Mouse (Mus musculus): ENCODE measurements at regions not wholly inside any gene's neighbourhood (a gene's known extent, or its start where the extent isn't known, plus 50 kb on each side); places are given as distances from the start of the nearest gene placed in this dataset.

DNA sequence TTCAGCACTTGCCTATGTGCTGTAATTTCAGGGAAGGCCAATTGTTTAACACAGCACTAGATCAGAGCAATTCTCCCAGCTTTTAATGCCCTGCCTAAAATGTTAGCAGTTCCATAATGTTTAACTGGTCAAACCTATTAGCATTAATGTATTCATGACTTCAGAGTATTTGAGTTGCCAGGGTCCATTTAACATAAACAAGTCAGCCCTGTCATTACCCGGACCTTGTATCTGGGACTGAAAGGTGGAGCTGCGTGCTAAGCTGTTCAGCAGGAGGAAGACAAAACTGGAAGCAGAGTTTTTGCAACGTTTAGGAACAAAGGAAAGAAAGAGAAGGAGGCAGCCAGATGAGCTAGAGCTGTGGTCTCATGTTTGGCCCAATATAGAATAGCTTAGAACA is 661.8 kb downstream of the Epm2a start:
- no peak overlapping the region for H3K27ac ChIP-seq (replicated peaks; ENCODE audit: low read depth, low read length)
- no peaks in the 10 kb centered on the region for H3K27me3 ChIP-seq (ENCODE audit: control insufficient read depth, insufficient read depth, low read length)
- H3K4me1 ChIP-seq (ENCODE audit: control insufficient read depth, insufficient read depth, low read length), result no peaks in the 10 kb centered on the region
- no peak overlapping the region for H3K4me3 ChIP-seq (ENCODE audit: low read depth, low read length)
- ATAC-seq (ENCODE audit: insufficient number of reproducible peaks, low FRiP score, low TSS enrichment, low read depth) (no peak), DNase-seq (ENCODE audit: low spot score) (no peak)
- WGBS, result 52% methylated on average over 3 of the region's 3 CpGs
- no peaks in the 10 kb centered on the region for H3K9me3 ChIP-seq (ENCODE audit: control insufficient read depth, low read length)
- no peaks in the 10 kb centered on the region for H3K36me3 ChIP-seq (ENCODE audit: control insufficient read depth, insufficient read depth, low read length)
- H3K4me2 ChIP-seq (ENCODE audit: low read depth, severe bottlenecking), result no peak overlapping the region
- H3K9ac ChIP-seq (ENCODE audit: low read length), result no peak overlapping the region

DNA sequence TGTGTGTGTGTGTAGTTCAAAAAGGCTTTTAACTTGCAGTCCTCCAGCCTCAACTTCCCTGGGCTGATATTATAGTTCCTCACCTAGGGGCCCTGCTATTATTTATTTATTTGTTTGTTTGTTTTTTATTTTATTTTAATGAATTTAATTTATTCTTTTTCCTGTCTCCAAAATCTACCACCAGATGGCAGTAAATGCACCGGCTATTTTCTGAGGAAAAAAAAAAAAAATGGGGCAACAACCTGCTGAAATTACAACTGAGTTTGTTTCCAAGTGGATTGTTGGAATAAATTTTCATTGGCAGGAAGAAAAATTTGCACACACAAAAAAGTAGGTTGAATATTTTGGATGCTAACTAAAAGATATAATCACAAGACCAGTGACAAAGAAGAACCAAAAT is 662.7 kb downstream of the Epm2a start:
- H3K36me3 ChIP-seq (ENCODE audit: control insufficient read depth, insufficient read depth, low read length), result no peaks in the 10 kb centered on the region
- H3K4me2 ChIP-seq (ENCODE audit: low read depth, severe bottlenecking), result no peak overlapping the region
- H3K4me3 ChIP-seq (ENCODE audit: low read depth, low read length), result no peak overlapping the region
- H3K27ac ChIP-seq (replicated peaks; ENCODE audit: low read depth, low read length), result no peak overlapping the region
- H3K9me3 ChIP-seq (ENCODE audit: control insufficient read depth, low read length), result no peaks in the 10 kb centered on the region
- ATAC-seq (ENCODE audit: insufficient number of reproducible peaks, low FRiP score, low TSS enrichment, low read depth), result no peak
- no peaks in the 10 kb centered on the region for H3K27me3 ChIP-seq (ENCODE audit: control insufficient read depth, insufficient read depth, low read length)
- WGBS, result 44% methylated on average over 1 of the region's 1 CpGs
- no peak for DNase-seq (ENCODE audit: low spot score)
- H3K4me1 ChIP-seq (ENCODE audit: control insufficient read depth, insufficient read depth, low read length), result no peaks in the 10 kb centered on the region
- no peak overlapping the region for H3K9ac ChIP-seq (ENCODE audit: low read length)

DNA sequence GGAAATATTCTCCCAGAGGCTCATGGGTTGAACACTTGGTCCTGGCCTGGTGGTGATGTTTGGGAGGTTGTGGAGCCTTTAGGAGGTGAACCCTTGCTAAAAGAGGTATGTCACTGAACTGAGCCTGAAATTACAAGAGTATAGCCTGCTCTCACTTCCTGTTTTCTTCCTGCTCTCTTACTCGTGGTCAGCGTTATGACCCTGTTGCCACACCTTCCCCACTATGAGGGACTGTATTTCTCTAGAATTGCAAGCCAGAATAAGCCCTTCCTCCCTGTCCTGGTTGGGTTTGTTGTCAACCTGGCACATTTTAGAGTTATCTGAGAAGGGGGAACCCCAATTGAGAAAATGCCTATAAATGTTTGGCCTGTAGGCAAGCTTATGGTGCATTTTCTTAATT is 674.1 kb downstream of the Epm2a start:
- no peak overlapping the region for H3K9ac ChIP-seq (ENCODE audit: low read length)
- no peak overlapping the region for H3K27ac ChIP-seq (replicated peaks; ENCODE audit: low read depth, low read length)
- H3K36me3 ChIP-seq (ENCODE audit: control insufficient read depth, insufficient read depth, low read length), result no peaks in the 10 kb centered on the region
- H3K4me3 ChIP-seq (ENCODE audit: low read depth, low read length), result no peak overlapping the region
- no peak for ATAC-seq (ENCODE audit: insufficient number of reproducible peaks, low FRiP score, low TSS enrichment, low read depth)
- WGBS, result 80% methylated on average over 2 of the region's 2 CpGs
- no peaks in the 10 kb centered on the region for H3K27me3 ChIP-seq (ENCODE audit: control insufficient read depth, insufficient read depth, low read length)
- H3K9me3 ChIP-seq (ENCODE audit: control insufficient read depth, low read length), result no peaks in the 10 kb centered on the region
- no peak for DNase-seq (ENCODE audit: low spot score)
- H3K4me1 ChIP-seq (ENCODE audit: control insufficient read depth, insufficient read depth, low read length), result no peaks in the 10 kb centered on the region
- no peak overlapping the region for H3K4me2 ChIP-seq (ENCODE audit: low read depth, severe bottlenecking)

DNA sequence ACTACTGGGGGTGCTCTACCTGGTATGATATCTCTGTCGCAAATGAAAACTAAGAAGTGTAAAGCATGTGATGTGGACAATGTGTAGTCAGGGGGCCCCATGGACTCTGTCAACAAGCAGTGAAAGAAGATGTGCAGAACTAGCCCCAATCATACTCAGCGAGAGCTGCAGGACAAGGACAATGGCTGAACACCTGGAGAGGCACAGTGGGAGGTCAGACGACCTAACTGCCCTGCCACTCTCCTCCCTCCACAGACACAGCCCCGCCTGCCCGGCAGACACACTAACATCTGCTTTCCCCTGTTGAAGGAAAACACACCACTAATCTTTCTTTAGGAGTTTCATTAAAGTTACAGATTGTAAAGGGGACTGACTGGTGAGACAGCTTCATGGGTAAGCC is 675.1 kb downstream of the Epm2a start:
- no peaks in the 10 kb centered on the region for H3K4me1 ChIP-seq (ENCODE audit: control insufficient read depth, insufficient read depth, low read length)
- no peaks in the 10 kb centered on the region for H3K27me3 ChIP-seq (ENCODE audit: control insufficient read depth, insufficient read depth, low read length)
- no peak overlapping the region for H3K9ac ChIP-seq (ENCODE audit: low read length)
- WGBS, result 22% methylated on average over 5 of the region's 5 CpGs
- H3K4me2 ChIP-seq (ENCODE audit: low read depth, severe bottlenecking), result no peak overlapping the region
- no peak overlapping the region for H3K4me3 ChIP-seq (ENCODE audit: low read depth, low read length)
- DNase-seq (ENCODE audit: low spot score), result peak; percentile 27
- no peak overlapping the region for H3K27ac ChIP-seq (replicated peaks; ENCODE audit: low read depth, low read length)
- no peak for ATAC-seq (ENCODE audit: insufficient number of reproducible peaks, low FRiP score, low TSS enrichment, low read depth)
- no peaks in the 10 kb centered on the region for H3K36me3 ChIP-seq (ENCODE audit: control insufficient read depth, insufficient read depth, low read length)
- no peaks in the 10 kb centered on the region for H3K9me3 ChIP-seq (ENCODE audit: control insufficient read depth, low read length)

DNA sequence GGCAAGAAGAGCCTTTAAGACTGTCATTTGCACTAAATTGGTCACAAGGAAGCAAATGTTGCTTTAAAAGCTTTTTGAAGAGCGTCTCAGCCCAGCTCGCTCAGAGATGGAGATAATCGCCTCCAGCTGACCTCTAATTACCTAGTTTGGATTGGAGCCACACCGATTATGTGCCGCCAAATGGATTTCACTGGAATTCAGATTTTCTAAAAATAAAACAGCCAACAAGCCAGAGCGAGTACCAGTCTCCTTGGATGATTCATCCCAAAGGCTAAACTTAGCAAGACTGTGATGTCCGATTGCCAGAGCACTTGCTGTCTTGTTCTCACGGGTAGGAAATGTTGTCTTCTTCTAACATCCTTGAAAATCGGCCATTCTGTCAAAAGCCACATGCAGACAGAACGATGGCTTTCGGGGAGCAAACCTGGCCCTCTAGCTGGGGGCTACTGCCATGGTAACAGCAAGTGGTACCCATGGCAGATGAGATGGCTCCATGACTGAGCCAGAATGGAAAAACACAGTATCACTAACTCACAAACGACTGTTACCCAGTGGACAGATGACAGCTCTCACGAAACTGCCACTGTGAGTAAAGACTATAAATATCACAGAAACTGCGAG is 676.1 kb downstream of the Epm2a start:
- no peaks in the 10 kb centered on the region for H3K27me3 ChIP-seq (ENCODE audit: control insufficient read depth, insufficient read depth, low read length)
- WGBS, result 42% methylated on average over 14 of the region's 14 CpGs
- H3K4me2 ChIP-seq (ENCODE audit: low read depth, severe bottlenecking), result no peak overlapping the region
- no peak overlapping the region for H3K4me3 ChIP-seq (ENCODE audit: low read depth, low read length)
- H3K9me3 ChIP-seq (ENCODE audit: control insufficient read depth, low read length), result no peaks in the 10 kb centered on the region
- ATAC-seq (ENCODE audit: insufficient number of reproducible peaks, low FRiP score, low TSS enrichment, low read depth), result no peak
- no peak overlapping the region for H3K9ac ChIP-seq (ENCODE audit: low read length)
- no peaks in the 10 kb centered on the region for H3K4me1 ChIP-seq (ENCODE audit: control insufficient read depth, insufficient read depth, low read length)
- DNase-seq (ENCODE audit: low spot score), result no peak
- H3K36me3 ChIP-seq (ENCODE audit: control insufficient read depth, insufficient read depth, low read length), result no peaks in the 10 kb centered on the region
- no peak overlapping the region for H3K27ac ChIP-seq (replicated peaks; ENCODE audit: low read depth, low read length)

DNA sequence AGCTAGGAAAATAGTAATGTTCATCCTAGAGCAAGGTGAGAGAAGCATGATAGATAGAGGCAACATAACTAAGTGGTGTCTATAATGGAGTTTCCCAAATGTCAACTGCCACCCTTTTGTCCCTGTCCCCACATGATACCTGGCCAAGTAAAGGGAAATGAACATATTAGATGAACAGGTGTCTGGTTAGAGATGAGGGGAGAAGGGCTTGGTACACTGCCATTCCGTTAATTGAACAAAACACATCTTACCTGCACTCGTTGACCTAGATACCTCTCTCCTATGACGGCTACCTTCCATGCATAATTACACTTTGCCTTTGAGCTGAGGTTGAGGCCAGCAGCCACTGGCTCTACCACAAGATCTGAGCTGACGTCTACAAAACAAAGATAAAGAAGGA is 677.4 kb downstream of the Epm2a start:
- Histone ChIP-seq H3K27ac (replicated peaks; ENCODE audit: low read depth, low read length) (no peak overlapping the region), H3K4me3 (ENCODE audit: low read depth, low read length) (no peak overlapping the region), H3K9me3 (ENCODE audit: control insufficient read depth, low read length) (no peaks in the 10 kb centered on the region), H3K4me2 (ENCODE audit: low read depth, severe bottlenecking) (no peak overlapping the region), H3K9ac (ENCODE audit: low read length) (no peak overlapping the region), H3K4me1 (ENCODE audit: control insufficient read depth, insufficient read depth, low read length) (no peaks in the 10 kb centered on the region), H3K27me3 (ENCODE audit: control insufficient read depth, insufficient read depth, low read length) (no peaks in the 10 kb centered on the region), H3K36me3 (ENCODE audit: control insufficient read depth, insufficient read depth, low read length) (no peaks in the 10 kb centered on the region)
- DNase-seq (ENCODE audit: low spot score), result no peak
- 89% methylated on average over 4 of the region's 4 CpGs for WGBS
- no peak for ATAC-seq (ENCODE audit: insufficient number of reproducible peaks, low FRiP score, low TSS enrichment, low read depth)

DNA sequence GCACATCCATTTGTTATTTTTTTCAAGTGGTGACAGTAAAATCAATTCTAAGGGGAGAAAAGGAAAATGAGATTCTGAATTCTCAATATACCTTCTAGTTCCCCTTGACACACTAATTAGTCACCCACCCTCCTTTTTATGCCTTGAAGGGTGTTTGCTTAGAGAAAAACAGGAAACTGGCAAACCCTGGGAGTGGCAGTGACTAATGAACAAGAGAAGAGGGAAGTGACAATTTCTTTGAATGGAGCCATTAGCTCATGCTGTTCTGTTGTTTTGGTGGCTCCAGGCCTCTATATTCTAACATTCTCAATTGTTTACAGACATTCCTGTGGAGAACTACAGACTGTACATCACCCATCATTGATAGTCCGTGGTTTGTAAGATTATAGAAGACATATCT is 692.0 kb downstream of the Epm2a start:
- Histone ChIP-seq H3K27me3 (ENCODE audit: control insufficient read depth, insufficient read depth, low read length) (no peaks in the 10 kb centered on the region), H3K36me3 (ENCODE audit: control insufficient read depth, insufficient read depth, low read length) (no peaks in the 10 kb centered on the region), H3K27ac (replicated peaks; ENCODE audit: low read depth, low read length) (no peak overlapping the region), H3K9ac (ENCODE audit: low read length) (no peak overlapping the region), H3K4me2 (ENCODE audit: low read depth, severe bottlenecking) (no peak overlapping the region), H3K4me3 (ENCODE audit: low read depth, low read length) (no peak overlapping the region), H3K9me3 (ENCODE audit: control insufficient read depth, low read length) (no peaks in the 10 kb centered on the region), H3K4me1 (ENCODE audit: control insufficient read depth, insufficient read depth, low read length) (no peaks in the 10 kb centered on the region)
- no peak for DNase-seq (ENCODE audit: low spot score)
- no peak for ATAC-seq (ENCODE audit: insufficient number of reproducible peaks, low FRiP score, low TSS enrichment, low read depth)
- WGBS, result 54% methylated on average over 1 of the region's 1 CpGs

DNA sequence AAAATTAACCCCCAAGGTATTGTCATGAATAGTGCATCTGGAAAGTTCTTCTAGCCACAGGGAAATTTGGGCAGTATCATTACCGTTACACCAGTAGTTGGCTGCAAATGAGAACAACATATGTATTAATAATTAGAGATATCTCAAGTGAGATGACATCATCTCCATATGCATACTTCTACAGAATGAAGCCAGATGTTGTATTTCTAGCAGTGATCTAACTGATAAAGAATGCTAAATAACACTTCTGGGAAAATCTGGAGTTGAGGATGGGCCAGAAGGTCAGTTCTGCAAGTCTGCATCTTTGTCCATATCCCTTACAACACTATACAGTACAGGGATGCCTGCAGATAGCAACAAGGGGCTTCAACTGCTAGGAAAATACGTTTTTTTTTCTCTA is 702.7 kb downstream of the Epm2a start:
- no peaks in the 10 kb centered on the region for H3K4me1 ChIP-seq (ENCODE audit: control insufficient read depth, insufficient read depth, low read length)
- H3K27ac ChIP-seq (replicated peaks; ENCODE audit: low read depth, low read length), result no peak overlapping the region
- no peaks in the 10 kb centered on the region for H3K36me3 ChIP-seq (ENCODE audit: control insufficient read depth, insufficient read depth, low read length)
- H3K9ac ChIP-seq (ENCODE audit: low read length), result no peak overlapping the region
- H3K4me2 ChIP-seq (ENCODE audit: low read depth, severe bottlenecking), result no peak overlapping the region
- no peaks in the 10 kb centered on the region for H3K27me3 ChIP-seq (ENCODE audit: control insufficient read depth, insufficient read depth, low read length)
- WGBS, result 57% methylated on average over 2 of the region's 2 CpGs
- ATAC-seq (ENCODE audit: insufficient number of reproducible peaks, low FRiP score, low TSS enrichment, low read depth), result no peak
- no peaks in the 10 kb centered on the region for H3K9me3 ChIP-seq (ENCODE audit: control insufficient read depth, low read length)
- H3K4me3 ChIP-seq (ENCODE audit: low read depth, low read length), result no peak overlapping the region
- no peak for DNase-seq (ENCODE audit: low spot score)

DNA sequence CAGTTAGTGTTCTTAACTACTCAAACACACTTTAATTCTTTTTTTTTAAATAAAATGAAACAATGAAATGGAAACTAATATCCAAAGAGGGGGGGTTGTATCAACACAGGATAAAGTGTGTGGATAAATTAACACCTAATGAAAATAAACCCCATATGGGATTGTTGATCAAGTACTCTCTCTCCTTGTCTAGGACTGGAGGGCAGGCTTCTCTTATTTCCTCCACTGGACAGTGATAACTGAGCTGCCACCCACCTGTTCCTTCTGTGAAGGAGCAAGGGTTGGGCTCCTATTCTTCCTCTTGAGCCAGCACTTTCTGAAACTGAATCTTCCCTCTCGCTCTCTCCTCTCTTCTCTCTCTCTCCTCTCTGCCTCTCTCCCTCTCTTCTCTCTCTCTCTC is 716.5 kb downstream of the Epm2a start:
- Histone ChIP-seq H3K27ac (replicated peaks; ENCODE audit: low read depth, low read length) (no peak overlapping the region), H3K4me2 (ENCODE audit: low read depth, severe bottlenecking) (no peak overlapping the region), H3K4me3 (ENCODE audit: low read depth, low read length) (no peak overlapping the region), H3K27me3 (ENCODE audit: control insufficient read depth, insufficient read depth, low read length) (no peaks in the 10 kb centered on the region), H3K4me1 (ENCODE audit: control insufficient read depth, insufficient read depth, low read length) (no peaks in the 10 kb centered on the region), H3K9me3 (ENCODE audit: control insufficient read depth, low read length) (no peaks in the 10 kb centered on the region), H3K36me3 (ENCODE audit: control insufficient read depth, insufficient read depth, low read length) (no peaks in the 10 kb centered on the region), H3K9ac (ENCODE audit: low read length) (no peak overlapping the region)
- whole genome bisulfite sequencing, result 96% methylated on average over 1 of the region's 1 CpGs
- no peak for ATAC-seq (ENCODE audit: insufficient number of reproducible peaks, low FRiP score, low TSS enrichment, low read depth)
- DNase-seq (ENCODE audit: low spot score), result no peak
